Mouse (Mus musculus) mature B cell (primary cell): Measurements from ENCODE around the gene Gm20822.
"Not testable (repeated sequence)": the region's sequence is repeated elsewhere in the genome, so short reads cannot be mapped to it uniquely, and the experiment has no call there.

Experiments
- in situ Hi-C: fragments of 300-500 bp; cut with MboI; formaldehyde crosslinking; loops from 2 replicates; pipeline ENCODE4 v1.14.3; 2019

Gene Gm20822

DNA sequence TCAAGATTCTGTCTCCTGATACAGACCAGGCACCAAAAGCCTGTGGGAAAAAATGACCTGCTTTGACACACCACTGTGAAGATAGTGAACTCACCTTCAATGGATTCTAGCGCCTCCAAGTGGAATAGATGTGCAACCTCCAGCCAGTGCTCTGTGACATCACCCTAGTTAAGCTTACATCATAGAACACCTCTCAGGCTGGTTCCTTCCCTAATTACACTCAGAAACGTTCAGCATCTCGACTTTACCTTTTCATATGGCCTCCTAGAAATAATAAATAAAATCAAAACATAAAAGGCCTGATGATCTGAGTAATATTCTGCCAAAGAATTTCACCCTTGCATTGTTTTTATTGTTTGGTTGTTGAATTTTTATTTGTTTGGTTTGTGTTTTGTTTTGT is at the start of gene Gm20822:
Gene Gm20822 (minus strand): TSS at position 101 of the 400 bp plus-strand sequence.
- in situ Hi-C loops = not testable (repeated sequence)
